Mouse (Mus musculus) MEL (cell line): ENCODE data around the gene Hoxb1. TPM values are rescaled to one million over a fixed set of nuclear protein-coding genes. Genes with fewer than 3 reads are reported as not detected.

Source experiments
- DNase-seq: peaks from one replicate; pipeline ENCODE4 v3.0.0; 2011; ENCODE audit warnings: low read depth, low spot score
- H3K27ac ChIP-seq: 2 replicates; pipeline ENCODE4 v1.5.1; 2012; ENCODE audit warnings: low read depth, mild to moderate bottlenecking, control low read depth, low read length, moderate library complexity; ENCODE audit not compliant: control insufficient read depth
- H3K27me3 ChIP-seq, 2 experiments: fragments of 150-350 bp in 1 of 2; sonication (generic) in 1 of 2; 2 replicates each; pipeline ENCODE4 v1.6.1; 2012; ENCODE audit warnings: low read length in 2 of 2, mild to moderate bottlenecking in 2 of 2, improper control_type of control experiment in 1 of 2, moderate library complexity in 1 of 2; ENCODE audit not compliant: insufficient read depth in 2 of 2, control insufficient read depth in 1 of 2
- H3K36me3 ChIP-seq, 2 experiments: 2 replicates each; pipeline ENCODE4 v1.6.1; 2012 to 2014; ENCODE audit warnings: low read length in 2 of 2, improper control_type of control experiment in 1 of 2, inconsistent platforms in 1 of 2, mild to moderate bottlenecking in 1 of 2; ENCODE audit not compliant: insufficient read depth in 2 of 2, control insufficient read depth in 1 of 2
- H3K4me1 ChIP-seq, 2 experiments: fragments of 150-350 bp in 1 of 2; sonication (generic) in 1 of 2; 2 replicates each; pipeline ENCODE4 v1.6.1; 2012; ENCODE audit warnings: low read length in 2 of 2, improper control_type of control experiment in 1 of 2, mild to moderate bottlenecking in 1 of 2; ENCODE audit not compliant: insufficient read depth in 2 of 2, control insufficient read depth in 1 of 2
- H3K4me3 ChIP-seq, 2 experiments: fragments of 150-350 bp in 1 of 2; sonication (generic) in 1 of 2; 2 replicates each; pipeline ENCODE4 v1.5.1; 2012; ENCODE audit warnings: low read depth in 2 of 2, low read length in 2 of 2, mild to moderate bottlenecking in 2 of 2, moderate library complexity in 2 of 2, control low read depth in 1 of 2, improper control_type of control experiment in 1 of 2; ENCODE audit not compliant: control insufficient read depth in 1 of 2, insufficient read depth in 1 of 2
- H3K79me2 ChIP-seq: 2 replicates; pipeline ENCODE4 v1.6.1; 2012; ENCODE audit warnings: mild to moderate bottlenecking, low read length, moderate library complexity; ENCODE audit not compliant: control insufficient read depth, poor library complexity, insufficient read depth
- H3K9ac ChIP-seq: 2 replicates; pipeline ENCODE4 v1.6.1; 2012; ENCODE audit warnings: low read depth, mild to moderate bottlenecking, control low read depth, low read length, moderate library complexity; ENCODE audit not compliant: control insufficient read depth, poor library complexity, severe bottlenecking
- H3K9me3 ChIP-seq: fragments of 150-350 bp; sonication (generic); replicated peaks from 2 replicates; pipeline ENCODE4 v1.6.1; 2012; ENCODE audit warnings: mild to moderate bottlenecking, low read length, improper control_type of control experiment, moderate library complexity; ENCODE audit not compliant: insufficient read depth
- CHD2 ChIP-seq: IDR thresholded peaks from 2 replicates; pipeline ENCODE4 v1.6.1; 2011; ENCODE audit warnings: low read length, improper control_type of control experiment
- CTCF ChIP-seq, 3 experiments: IDR thresholded peaks in 2 of 3; conservative IDR thresholded peaks in 1 of 3; 2 replicates each; pipeline ENCODE4 v1.5.1; 2011 to 2012; ENCODE audit warnings: low read length in 3 of 3, low read depth in 2 of 3, mild to moderate bottlenecking in 2 of 3, improper control_type of control experiment in 1 of 3, inconsistent platforms in 1 of 3, mixed read lengths in 1 of 3, moderate library complexity in 1 of 3; ENCODE audit not compliant: control insufficient read depth in 1 of 3, insufficient read depth in 1 of 3, poor library complexity in 1 of 3, severe bottlenecking in 1 of 3
- E2F4 ChIP-seq: IDR thresholded peaks from 2 replicates; pipeline ENCODE4 v1.6.1; 2011; ENCODE audit warnings: low read depth, low read length, improper control_type of control experiment, borderline replicate concordance
- EP300 ChIP-seq, 2 experiments: IDR thresholded peaks; 2 replicates each; pipeline ENCODE4 v1.6.1; 2011; ENCODE audit warnings: improper control_type of control experiment in 2 of 2, low read length in 2 of 2, low read depth in 1 of 2, mild to moderate bottlenecking in 1 of 2
- ETS1 ChIP-seq: IDR thresholded peaks from 2 replicates; pipeline ENCODE4 v1.6.1; 2012; ENCODE audit warnings: low read depth, mild to moderate bottlenecking, inconsistent platforms, low read length, improper control_type of control experiment, moderate library complexity
- GATA1 ChIP-seq: IDR thresholded peaks from 2 replicates; pipeline ENCODE4 v1.6.1; 2011; ENCODE audit warnings: low read depth, low read length, improper control_type of control experiment
- JUND ChIP-seq: IDR thresholded peaks from 2 replicates; pipeline ENCODE4 v1.6.1; 2011; ENCODE audit warnings: low read depth, mild to moderate bottlenecking, improper control_type of control experiment, low read length
- KAT2A ChIP-seq: conservative IDR thresholded peaks from 2 replicates; pipeline ENCODE4 v1.6.1; 2012; ENCODE audit warnings: low read depth, low read length, improper control_type of control experiment, inconsistent platforms
- MAFK ChIP-seq: IDR thresholded peaks from 2 replicates; pipeline ENCODE4 v1.6.1; 2011; ENCODE audit warnings: low read depth, mild to moderate bottlenecking, low read length, improper control_type of control experiment, borderline replicate concordance
- POLR2A ChIP-seq, 2 experiments: IDR thresholded peaks; 2 replicates each; pipeline ENCODE4 v1.6.1; 2011 to 2012; ENCODE audit warnings: low read length in 2 of 2, mild to moderate bottlenecking in 2 of 2, control low read depth in 1 of 2, improper control_type of control experiment in 1 of 2, low read depth in 1 of 2, moderate library complexity in 1 of 2; ENCODE audit not compliant: control insufficient read depth in 1 of 2, insufficient read depth in 1 of 2, poor library complexity in 1 of 2
- POLR2AphosphoS5 ChIP-seq: IDR thresholded peaks from 2 replicates; pipeline ENCODE4 v1.6.1; 2012; ENCODE audit warnings: low read depth, borderline replicate concordance, mild to moderate bottlenecking, inconsistent platforms, low read length, moderate library complexity, mixed read lengths
- RCOR1 ChIP-seq: IDR thresholded peaks from 2 replicates; pipeline ENCODE4 v1.6.1; 2012; ENCODE audit warnings: low read depth, mild to moderate bottlenecking, inconsistent platforms, low read length, improper control_type of control experiment
- SIN3A ChIP-seq: IDR thresholded peaks from 2 replicates; pipeline ENCODE4 v1.6.1; 2012; ENCODE audit warnings: low read length, improper control_type of control experiment, inconsistent platforms
- SMC3 ChIP-seq: IDR thresholded peaks from 2 replicates; pipeline ENCODE4 v1.6.1; 2011; ENCODE audit warnings: low read depth, low read length, improper control_type of control experiment
- UBTF ChIP-seq: IDR thresholded peaks from 2 replicates; pipeline ENCODE4 v1.6.1; 2012; ENCODE audit warnings: low read depth, mild to moderate bottlenecking, inconsistent platforms, low read length, improper control_type of control experiment, moderate library complexity, borderline replicate concordance; ENCODE audit not compliant: insufficient read depth
- USF1 ChIP-seq: IDR thresholded peaks from 2 replicates; pipeline ENCODE4 v1.6.1; 2014; ENCODE audit warnings: low read depth, mild to moderate bottlenecking, inconsistent platforms, low read length, improper control_type of control experiment, moderate library complexity
- USF2 ChIP-seq, 2 experiments: IDR thresholded peaks; 2 replicates each; pipeline ENCODE4 v1.6.1; 2011 to 2012; ENCODE audit warnings: improper control_type of control experiment in 2 of 2, low read length in 2 of 2, borderline replicate concordance in 1 of 2, inconsistent platforms in 1 of 2, low read depth in 1 of 2, mild to moderate bottlenecking in 1 of 2; ENCODE audit not compliant: insufficient read depth in 1 of 2
- ZC3H11A ChIP-seq: IDR thresholded peaks from 2 replicates; pipeline ENCODE4 v1.6.1; 2012; ENCODE audit warnings: low read depth, mild to moderate bottlenecking, inconsistent platforms, low read length, improper control_type of control experiment
- ZNF384 ChIP-seq: IDR thresholded peaks from 2 replicates; pipeline ENCODE4 v1.6.1; 2012; ENCODE audit warnings: low read depth, mild to moderate bottlenecking, inconsistent platforms, low read length, improper control_type of control experiment
- polyA plus RNA-seq, 2 experiments: library from polyadenylated mRNA; stranded (reverse) in 1 of 2; unstranded in 1 of 2; fragments of >175 nt in 1 of 2; fragments of >200 nt in 1 of 2; gene quantifications; 2 replicates each; pipeline versions ENCODE4 v1.2.1 to v1.2.4; 2012; ENCODE audit warnings: low replicate concordance in 2 of 2, low read depth in 1 of 2; ENCODE audit not compliant: insufficient read length in 2 of 2, insufficient read depth in 1 of 2, missing spikeins in 1 of 2
- total RNA-seq: library from RNA; depleted of rRNA; stranded (reverse); fragments of 300-350 nt; gene quantifications from 2 replicates; pipeline ENCODE4 v1.2.3, GENCODE M21; 2012

Hoxb1 gene
- total and polyA plus RNA-seq, 3 experiments = not detected

DNA sequence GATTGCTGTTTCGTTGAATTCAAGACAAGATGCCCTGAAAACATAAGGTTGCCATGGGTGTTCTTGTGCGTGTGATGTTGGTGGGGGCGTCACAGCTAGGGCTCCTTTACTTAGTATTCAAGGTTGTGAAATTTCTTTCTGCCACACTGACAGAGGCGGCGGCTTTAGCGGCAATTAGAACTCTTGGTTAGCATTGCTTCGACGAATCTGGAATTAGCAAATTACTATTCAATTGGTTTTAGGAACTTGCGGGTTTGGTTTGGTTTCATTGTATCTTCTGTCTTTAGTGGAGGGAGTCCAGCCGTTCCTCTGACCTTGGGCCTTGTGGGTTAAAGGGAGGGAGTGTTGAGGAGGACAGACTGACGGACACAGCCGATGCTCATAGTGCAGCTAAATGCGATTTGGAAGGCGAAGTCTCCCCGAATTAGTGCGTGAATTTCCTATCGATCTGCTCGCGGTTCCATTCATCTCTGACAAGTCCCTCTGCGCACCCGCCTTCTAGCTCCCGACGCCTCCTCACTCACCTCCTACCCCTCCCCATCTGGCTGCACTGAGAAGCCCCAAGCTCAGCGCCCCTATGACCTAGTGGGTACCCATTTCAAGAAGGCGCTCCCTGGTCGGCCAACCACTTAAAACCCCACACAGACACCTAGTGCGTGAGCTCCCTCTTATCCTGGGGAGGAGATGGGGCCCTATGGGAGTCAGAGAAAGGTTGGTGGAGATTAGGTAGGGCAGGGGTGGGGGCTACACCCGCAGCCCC is 47.8 kb upstream of the Hoxb1 start, which contains the start of gene Hoxb4:
Gene Hoxb4 (plus strand): TSS at position 660 of the 760 bp plus-strand sequence.
- Histone ChIP-seq H3K79me2 (no peaks in the 10 kb centered on the region), H3K9me3 (no peaks in the 10 kb centered on the region), H3K27me3 (no peaks in the 10 kb centered on the region; a peak in 4 of 4 replicates), H3K4me1 (no peaks in the 10 kb centered on the region), H3K9ac (no peak within 1 kb of the TSS), H3K36me3 (no peaks in the 10 kb centered on the region)
- no peak for TF ChIP-seq POLR2A (IDR thresholded peaks at IDR 0.05; ENCODE audit: control insufficient read depth in 1 of 2, insufficient read depth in 1 of 2, low read depth in 1 of 2, low read length in 2 of 2, poor library complexity in 1 of 2)
- no peak for TF ChIP-seq ZNF384
- no peak for TF ChIP-seq ZC3H11A
- no peak for TF ChIP-seq RCOR1
- TF ChIP-seq SMC3 = no peak
- no peak for TF ChIP-seq CHD2
- no peak for TF ChIP-seq CTCF (IDR thresholded peaks at IDR 0.05 in 2 of 3, conservative IDR thresholded peaks at IDR 0.05 in 1 of 3; ENCODE audit: control insufficient read depth in 1 of 3, insufficient read depth in 1 of 3, low read depth in 2 of 3, low read length in 3 of 3, poor library complexity in 1 of 3, severe bottlenecking in 1 of 3)
- no peak for TF ChIP-seq POLR2AphosphoS5
- TF ChIP-seq KAT2A = no peak
- TF ChIP-seq E2F4 = no peak
- no peak for TF ChIP-seq SIN3A
- no peak for TF ChIP-seq ETS1
- no peak for TF ChIP-seq UBTF
- no peak for TF ChIP-seq MAFK
- TF ChIP-seq GATA1 = no peak
- TF ChIP-seq JUND = no peak
- no peak for TF ChIP-seq EP300 (IDR thresholded peaks at IDR 0.05; ENCODE audit: low read depth in 1 of 2, low read length in 2 of 2)
- no peak for TF ChIP-seq USF2 (IDR thresholded peaks at IDR 0.05; ENCODE audit: borderline replicate concordance in 1 of 2, insufficient read depth in 1 of 2, low read depth in 1 of 2, low read length in 2 of 2)
- no peak for TF ChIP-seq USF1
- TF ChIP-seq, all 39 proteins: peak for 0
- no peak within 1 kb of the TSS for H3K4me3 ChIP-seq
- no peak within 1 kb of the TSS for H3K27ac ChIP-seq
- no peak for DNase-seq
